Mouse (Mus musculus) liver, embryonic 11.5 days (tissue): ENCODE measurements around the gene Cracr2b. TPM values are rescaled to one million over a fixed set of nuclear protein-coding genes. Genes with fewer than 3 reads are reported as not detected.

Experiments
- ATAC-seq: fragments of 200-750 bp; cut with Nextera tagmentation; replicated peaks from 2 replicates; pipeline ENCODE4 v1.8.0; 2017; ENCODE audit warnings: moderate number of reproducible peaks, mild to moderate bottlenecking, moderate TSS enrichment, moderate library complexity; ENCODE audit not compliant: low FRiP score
- DNase-seq: peaks from one replicate; pipeline ENCODE4 v3.0.0-alpha.2; 2017; ENCODE audit warnings: low spot score
- H3K27ac ChIP-seq: fragments of 300-500 bp; sonication (generic); 2 replicates; pipeline ENCODE4 v1.5.1; 2014; ENCODE audit warnings: mild to moderate bottlenecking, low read depth, low read length, control low read depth
- H3K27me3 ChIP-seq: fragments of 300-500 bp; sonication (generic); replicated peaks from 2 replicates; pipeline ENCODE4 v1.6.1; 2014; ENCODE audit warnings: low read length, mixed read lengths; ENCODE audit not compliant: control insufficient read depth, insufficient read depth
- H3K36me3 ChIP-seq: fragments of 300-500 bp; sonication (generic); 2 replicates; pipeline ENCODE4 v1.6.1; 2014; ENCODE audit warnings: mild to moderate bottlenecking, low read length, moderate library complexity, mixed read lengths; ENCODE audit not compliant: control insufficient read depth, insufficient read depth
- H3K4me1 ChIP-seq: fragments of 300-500 bp; sonication (generic); replicated peaks from 2 replicates; pipeline ENCODE4 v1.6.1; 2014; ENCODE audit warnings: low read length, mixed read lengths; ENCODE audit not compliant: control insufficient read depth, insufficient read depth
- H3K4me2 ChIP-seq: fragments of 300-500 bp; sonication (generic); 2 replicates; pipeline ENCODE4 v1.6.1; 2014; ENCODE audit warnings: mild to moderate bottlenecking, control low read depth, moderate library complexity
- H3K4me3 ChIP-seq: fragments of 300-500 bp; sonication (generic); 2 replicates; pipeline ENCODE4 v1.5.1; 2014; ENCODE audit warnings: low read depth, low read length, control low read depth
- H3K9ac ChIP-seq: fragments of 300-500 bp; sonication (generic); 2 replicates; pipeline ENCODE4 v1.6.1; 2014; ENCODE audit warnings: low read depth, low read length, control low read depth
- H3K9me3 ChIP-seq: fragments of 300-500 bp; sonication (generic); 2 replicates; pipeline ENCODE4 v1.6.1; 2016; ENCODE audit warnings: low read length, inconsistent platforms, mixed read lengths; ENCODE audit not compliant: control insufficient read depth
- WGBS: fragments of 180-500 bp; shearing (Covaris S2); extraction: QIAGEN DNeasy Blood & Tissue Kit; methylation state at CpG from one replicate; pipeline ENCODE4 v1.1.7; 2014; 5-methylcytosine and 5-hydroxymethylcytosine counted together
- polyA plus RNA-seq: library from polyadenylated mRNA; unstranded; fragments of >200 nt; fragmentation: Nextera tagmentation; extraction: Ambion mirVana; gene quantifications from 2 replicates; pipeline ENCODE4 v1.2.1, GENCODE M21; 2014

The Cracr2b gene
- polyA plus RNA-seq, 1 experiment from 2014 or later, result 4.3 TPM

GRCm38 (mm10) chr7:141475011-141475804 is 14.3 kb downstream of the Cracr2b start, which contains the start of the genes Polr2l and Tspan4:
TSS of gene Polr2l (minus strand) at chr7:141475132.
TSS of gene Tspan4 (plus strand) at chr7:141475240.
- no peaks in the 10 kb centered on the region for H3K27me3 ChIP-seq
- H3K9me3 ChIP-seq, result no peaks in the 10 kb centered on the region
- under 1% methylated on average over 87 of the region's 87 CpGs for WGBS
- peak within 1 kb of the TSS; percentile 88 for H3K4me3 ChIP-seq
- peak within 1 kb of the TSS; percentile 91 for H3K4me2 ChIP-seq
- peaks cover 38% of the 10 kb centered on the region for H3K4me1 ChIP-seq
- ATAC-seq (peak; percentile 77), DNase-seq (peak; percentile 93)
- H3K27ac ChIP-seq, result peak within 1 kb of the TSS; percentile 90
- H3K36me3 ChIP-seq, result peaks cover 21% of the 10 kb centered on the region
- H3K9ac ChIP-seq, result peak within 1 kb of the TSS; percentile 85

- H3K27me3 ChIP-seq, result no peaks in the 10 kb centered on the region
- 0% methylated on average over 12 of the region's 12 CpGs for WGBS
- H3K36me3 ChIP-seq, result peaks cover 16% of the 10 kb centered on the region
- no peak for ATAC-seq
- peak overlapping the region; percentile 91 for H3K4me2 ChIP-seq
- DNase-seq, result no peak
- peak overlapping the region; percentile 85 for H3K9ac ChIP-seq
- H3K27ac ChIP-seq, result peak overlapping the region; percentile 90
- peak overlapping the region; percentile 88 for H3K4me3 ChIP-seq
- peaks cover 39% of the 10 kb centered on the region for H3K4me1 ChIP-seq
- no peaks in the 10 kb centered on the region for H3K9me3 ChIP-seq
Measured at GRCm38 (mm10) chr7:141475805-141476158, 14.9 kb downstream of the Cracr2b start.

DNA sequence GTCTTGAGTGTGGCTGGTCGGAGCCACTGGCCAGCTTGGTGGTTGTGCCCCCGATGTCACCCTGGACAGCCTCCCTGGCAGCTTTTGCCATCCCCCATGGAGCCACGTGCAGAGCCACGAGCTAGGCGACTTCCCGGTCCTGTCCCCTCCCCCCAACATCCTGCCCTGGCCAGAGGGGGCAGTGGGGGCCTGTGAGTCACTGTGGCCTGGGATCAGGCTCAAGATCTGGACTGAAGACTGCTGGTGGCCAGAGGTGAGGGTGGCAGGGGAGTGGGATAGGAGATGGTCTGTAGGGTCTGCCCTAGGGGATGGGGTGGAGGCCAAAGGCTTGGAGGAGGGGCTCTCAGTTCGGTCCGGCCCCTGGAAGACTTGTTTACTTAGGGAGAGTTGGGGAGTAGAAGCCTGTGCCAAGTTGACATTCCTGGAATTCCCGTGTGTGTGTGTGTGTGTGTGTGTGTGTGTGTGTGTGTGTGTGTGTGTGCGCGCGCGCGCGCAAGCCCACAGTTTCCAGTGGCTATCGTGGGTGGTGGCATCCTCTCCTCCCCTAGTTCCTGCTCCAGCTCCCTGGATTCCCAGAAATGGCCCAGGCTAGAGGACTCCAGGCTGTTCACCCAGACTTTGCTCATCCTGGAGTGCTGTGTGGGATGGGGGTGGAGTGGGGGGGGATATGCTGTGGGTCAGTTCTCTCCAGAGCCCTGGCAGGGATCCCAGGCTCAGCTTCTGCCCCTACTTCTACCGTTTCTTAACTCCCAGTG is 15.5 kb downstream of the Cracr2b start:
- H3K4me2 ChIP-seq, result peak overlapping the region; percentile 91
- 0% methylated on average over 10 of the region's 17 CpGs for WGBS
- no peaks in the 10 kb centered on the region for H3K27me3 ChIP-seq
- ATAC-seq, result peak; percentile 42
- peaks cover 10% of the 10 kb centered on the region for H3K36me3 ChIP-seq
- DNase-seq, result peak; percentile 82
- H3K27ac ChIP-seq, result peak overlapping the region; percentile 90
- H3K9me3 ChIP-seq, result no peaks in the 10 kb centered on the region
- H3K4me1 ChIP-seq, result peaks cover 45% of the 10 kb centered on the region
- H3K9ac ChIP-seq, result peak overlapping the region; percentile 85
- H3K4me3 ChIP-seq, result peak overlapping the region; percentile 88

DNA sequence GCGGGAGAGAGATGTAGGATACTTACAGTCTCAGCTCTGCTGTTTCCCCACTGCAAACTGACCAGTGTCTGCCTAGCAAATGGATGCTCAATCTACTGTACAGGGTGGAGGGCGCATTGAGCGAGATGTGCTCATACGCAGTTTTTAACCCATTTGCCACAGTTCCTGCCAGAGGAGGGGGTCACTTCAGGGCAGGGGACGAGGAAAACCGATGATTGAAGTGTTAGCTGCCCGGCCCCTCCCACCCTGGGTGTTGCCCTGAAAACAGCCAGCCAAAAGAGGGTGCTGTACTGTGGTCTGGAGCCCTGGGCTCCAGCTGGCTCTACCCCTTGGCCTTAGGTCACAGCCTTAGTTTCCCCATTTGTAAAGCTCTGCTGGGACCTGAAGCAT is 16.1 kb downstream of the Cracr2b start:
- H3K9ac ChIP-seq, result peak overlapping the region; percentile 85
- WGBS, result 7% methylated on average over 7 of the region's 7 CpGs
- peaks cover 9% of the 10 kb centered on the region for H3K36me3 ChIP-seq
- H3K27me3 ChIP-seq, result peaks cover 4% of the 10 kb centered on the region
- no peak for DNase-seq
- H3K9me3 ChIP-seq, result no peaks in the 10 kb centered on the region
- peak overlapping the region; percentile 90 for H3K27ac ChIP-seq
- peak overlapping the region; percentile 88 for H3K4me3 ChIP-seq
- peak; percentile 9 for ATAC-seq
- peak overlapping the region; percentile 91 for H3K4me2 ChIP-seq
- peaks cover 50% of the 10 kb centered on the region for H3K4me1 ChIP-seq

DNA sequence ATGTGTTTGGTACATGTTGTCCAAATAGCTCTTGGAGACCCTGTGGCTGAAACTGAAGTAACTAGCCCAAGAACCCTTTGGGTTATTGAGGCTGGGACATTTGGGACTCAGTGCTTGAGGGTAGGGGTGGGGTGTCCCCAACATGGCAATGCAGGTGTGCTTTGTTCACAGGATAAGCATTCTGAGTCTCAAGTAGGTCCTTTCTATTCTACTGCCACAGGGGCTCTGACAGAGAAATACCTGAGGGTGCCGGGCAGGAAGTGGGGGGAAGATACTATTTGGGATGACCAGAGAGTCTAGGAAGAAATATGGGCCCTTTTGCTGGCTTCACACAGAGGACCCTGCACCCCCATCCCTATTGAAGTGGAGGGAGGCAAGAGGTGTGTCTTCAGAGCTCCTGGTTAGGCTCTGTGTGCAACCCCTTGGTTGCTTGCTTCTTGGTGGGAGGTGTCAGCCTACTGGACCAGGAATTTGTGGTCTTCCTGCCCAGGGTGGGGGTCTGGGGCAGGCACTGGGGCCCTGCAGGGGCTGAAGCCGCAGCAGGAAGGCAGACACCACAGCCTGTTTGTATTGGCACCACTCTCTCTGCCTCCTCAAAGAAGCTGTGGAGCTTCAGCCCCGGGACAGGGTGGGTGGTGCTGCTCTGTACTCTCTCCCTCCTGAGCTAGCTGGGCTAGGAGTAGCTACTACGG is 16.8 kb downstream of the Cracr2b start:
- Histone ChIP-seq H3K4me2 (peak overlapping the region; percentile 91), H3K9me3 (no peaks in the 10 kb centered on the region), H3K27me3 (peaks cover 8% of the 10 kb centered on the region), H3K4me1 (peaks cover 58% of the 10 kb centered on the region), H3K4me3 (0 out of 2 replicates have a peak overlapping the region, but pooled peaks have one; percentile 13), H3K36me3 (peaks cover 2% of the 10 kb centered on the region), H3K9ac (peak overlapping the region; percentile 85; the same call in 1 of the 2 replicates), H3K27ac (peak overlapping the region; percentile 90)
- ATAC-seq, result no peak
- no peak for DNase-seq
- WGBS, result 37% methylated on average over 4 of the region's 4 CpGs

- Histone ChIP-seq H3K36me3 (no peaks in the 10 kb centered on the region), H3K4me3 (0 out of 2 replicates have a peak overlapping the region, but pooled peaks have one; percentile 13), H3K9ac (peak overlapping the region; percentile 2; the same call in 1 of the 2 replicates), H3K9me3 (no peaks in the 10 kb centered on the region), H3K27ac (peak overlapping the region; percentile 49; the same call in 1 of the 2 replicates), H3K27me3 (peaks cover 10% of the 10 kb centered on the region), H3K4me1 (peaks cover 57% of the 10 kb centered on the region), H3K4me2 (peak overlapping the region; percentile 91)
- WGBS, result 49% methylated on average over 5 of the region's 5 CpGs
- DNase-seq (no peak), ATAC-seq (no peak)
Measured at GRCm38 (mm10) chr7:141478270-141478748, 17.4 kb downstream of the Cracr2b start.

DNA sequence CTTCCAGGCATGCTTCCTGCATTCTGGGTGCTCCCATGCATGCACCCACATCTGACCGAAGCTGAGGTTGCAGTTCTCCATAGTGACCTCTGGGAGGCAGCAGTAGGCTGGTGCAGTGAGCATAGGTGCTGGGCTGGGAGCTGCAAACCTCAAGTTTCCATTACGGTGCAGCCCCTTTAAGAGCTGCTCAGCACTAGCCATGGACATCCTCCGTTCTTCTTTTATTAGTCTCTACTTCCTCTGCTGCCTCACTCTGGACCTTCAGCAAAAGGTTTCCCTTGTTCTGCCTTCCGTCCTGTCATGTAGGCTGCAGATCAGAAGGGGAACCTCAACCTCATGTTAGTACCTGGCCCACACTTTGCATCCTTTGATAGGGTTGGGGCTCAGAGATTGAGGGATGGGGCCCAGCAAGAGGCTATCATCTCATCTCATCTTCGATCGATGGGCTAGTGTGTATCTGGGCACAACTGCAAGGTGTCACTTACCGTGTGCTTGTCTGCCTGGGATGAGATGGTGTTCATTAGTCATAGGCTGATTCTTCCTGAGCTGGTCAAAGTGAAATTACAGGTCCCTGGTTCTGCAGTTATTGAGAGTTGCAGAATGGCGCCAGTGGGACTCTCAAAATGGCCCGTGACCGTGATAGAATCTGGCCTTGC is 20.1 kb downstream of the Cracr2b start:
- no peak overlapping the region for H3K9ac ChIP-seq
- ATAC-seq (peak; percentile 60), DNase-seq (peak; percentile 62)
- H3K27me3 ChIP-seq, result peaks cover 10% of the 10 kb centered on the region
- H3K9me3 ChIP-seq, result no peaks in the 10 kb centered on the region
- H3K4me2 ChIP-seq, result peak overlapping the region; percentile 99
- 15% methylated on average over 10 of the region's 10 CpGs for WGBS
- peak overlapping the region; percentile 60; the same call in 1 of the 2 replicates for H3K4me3 ChIP-seq
- no peaks in the 10 kb centered on the region for H3K36me3 ChIP-seq
- no peak overlapping the region for H3K27ac ChIP-seq
- peaks cover 44% of the 10 kb centered on the region for H3K4me1 ChIP-seq
